Mouse (Mus musculus) neural tube, embryonic 14.5 days (tissue): ENCODE measurements around the gene Zfp385b. TPM values are rescaled to one million over a fixed set of nuclear protein-coding genes. Genes with fewer than 3 reads are reported as not detected.

ENCODE experiments used
- ATAC-seq: fragments of 200-750 bp; cut with Nextera tagmentation; 2 replicates; pipeline ENCODE4 v1.8.0; 2017; ENCODE audit warnings: low read depth, mild to moderate bottlenecking, moderate TSS enrichment, moderate library complexity
- H3K27ac ChIP-seq: fragments of 300-500 bp; sonication (generic); 2 replicates; pipeline ENCODE4 v1.5.1; 2014; ENCODE audit warnings: low read depth, mild to moderate bottlenecking, control low read depth, low read length, moderate library complexity, mixed read lengths
- H3K27me3 ChIP-seq: fragments of 300-500 bp; sonication (generic); 2 replicates; pipeline ENCODE4 v1.6.1; 2014; ENCODE audit warnings: low read length; ENCODE audit not compliant: control insufficient read depth, insufficient read depth
- H3K36me3 ChIP-seq: fragments of 300-500 bp; sonication (generic); 2 replicates; pipeline ENCODE4 v1.6.1; 2014; ENCODE audit warnings: low read length, mixed read lengths; ENCODE audit not compliant: control insufficient read depth, insufficient read depth
- H3K4me1 ChIP-seq: fragments of 300-500 bp; sonication (generic); 2 replicates; pipeline ENCODE4 v1.6.1; 2014; ENCODE audit warnings: low read length; ENCODE audit not compliant: control insufficient read depth, insufficient read depth
- H3K4me2 ChIP-seq: fragments of 300-500 bp; sonication (generic); 2 replicates; pipeline ENCODE4 v1.6.1; 2014; ENCODE audit warnings: mild to moderate bottlenecking, low read depth, low read length, control low read depth
- H3K4me3 ChIP-seq: fragments of 300-500 bp; sonication (generic); 2 replicates; pipeline ENCODE4 v1.5.1; 2014; ENCODE audit warnings: low read depth, low read length, control low read depth, mixed read lengths
- H3K9ac ChIP-seq: fragments of 300-500 bp; sonication (generic); replicated peaks from 2 replicates; pipeline ENCODE4 v1.6.1; 2014; ENCODE audit warnings: low read depth, mild to moderate bottlenecking, control low read depth, low read length, mixed read lengths
- H3K9me3 ChIP-seq: fragments of 300-500 bp; sonication (generic); 2 replicates; pipeline ENCODE4 v1.6.1; 2016; ENCODE audit warnings: low read length; ENCODE audit not compliant: control insufficient read depth
- WGBS: fragments of 180-500 bp; shearing (Covaris S2); extraction: QIAGEN DNeasy Blood & Tissue Kit; methylation state at CpG from one replicate; pipeline ENCODE4 v1.1.7; 2014; 5-methylcytosine and 5-hydroxymethylcytosine counted together
- polyA plus RNA-seq: library from polyadenylated mRNA; unstranded; fragments of >200 nt; fragmentation: Nextera tagmentation; extraction: Ambion mirVana; gene quantifications from 2 replicates; pipeline ENCODE4 v1.2.1, GENCODE M21; 2014

The Zfp385b gene
- polyA plus RNA-seq, 1 experiment from 2014 or later = 18.4 TPM

DNA sequence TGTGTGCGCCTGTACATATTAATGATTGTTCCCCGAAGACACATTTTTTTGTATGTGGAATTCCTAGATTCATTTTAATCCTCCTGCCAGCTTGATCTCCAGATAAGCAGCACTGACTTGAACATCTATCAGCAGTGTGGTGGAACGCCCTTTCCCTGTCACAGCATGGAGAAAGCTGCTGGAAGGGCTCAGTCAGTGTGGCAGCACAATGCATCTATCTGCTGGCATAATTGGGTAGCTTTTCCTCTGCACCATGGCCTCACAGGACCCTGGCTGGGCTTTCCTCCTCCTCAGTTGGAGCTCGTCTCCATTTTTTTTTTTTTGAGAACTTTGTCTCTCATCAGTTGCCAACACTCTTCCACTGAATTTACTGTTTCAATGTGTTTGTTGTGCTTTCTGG, 77.1 kb downstream of the Zfp385b start:
- no peak overlapping the region for H3K9ac ChIP-seq
- no peak overlapping the region for H3K27ac ChIP-seq
- H3K27me3 ChIP-seq = no peaks in the 10 kb centered on the region
- H3K4me1 ChIP-seq = no peaks in the 10 kb centered on the region
- H3K36me3 ChIP-seq = no peaks in the 10 kb centered on the region
- 66% methylated on average over 4 of the region's 4 CpGs for WGBS
- H3K9me3 ChIP-seq = no peaks in the 10 kb centered on the region
- no peak overlapping the region for H3K4me2 ChIP-seq
- H3K4me3 ChIP-seq = no peak overlapping the region
- ATAC-seq = no peak

GRCm38 (mm10) chr2:77730196-77730595, 89.2 kb downstream of the Zfp385b start:
- no peak for ATAC-seq
- 48% methylated on average over 2 of the region's 2 CpGs for WGBS

GRCm38 (mm10) chr2:77726798-77727197, 92.6 kb downstream of the Zfp385b start:
- no peaks in the 10 kb centered on the region for H3K36me3 ChIP-seq
- H3K4me1 ChIP-seq = no peaks in the 10 kb centered on the region
- H3K4me3 ChIP-seq = no peak overlapping the region
- no peak overlapping the region for H3K4me2 ChIP-seq
- H3K27ac ChIP-seq = no peak overlapping the region
- no peaks in the 10 kb centered on the region for H3K27me3 ChIP-seq
- H3K9me3 ChIP-seq = no peaks in the 10 kb centered on the region
- 91% methylated on average over 7 of the region's 7 CpGs for WGBS
- no peak overlapping the region for H3K9ac ChIP-seq
- no peak for ATAC-seq

More at GRCm38 (mm10) chr2:77730196-77730595, 89.2 kb downstream of the Zfp385b start:
- Histone ChIP-seq H3K9me3 (no peaks in the 10 kb centered on the region), H3K4me2 (no peak overlapping the region), H3K27ac (no peak overlapping the region), H3K36me3 (no peaks in the 10 kb centered on the region), H3K9ac (no peak overlapping the region), H3K4me1 (no peaks in the 10 kb centered on the region), H3K4me3 (no peak overlapping the region), H3K27me3 (no peaks in the 10 kb centered on the region)

DNA sequence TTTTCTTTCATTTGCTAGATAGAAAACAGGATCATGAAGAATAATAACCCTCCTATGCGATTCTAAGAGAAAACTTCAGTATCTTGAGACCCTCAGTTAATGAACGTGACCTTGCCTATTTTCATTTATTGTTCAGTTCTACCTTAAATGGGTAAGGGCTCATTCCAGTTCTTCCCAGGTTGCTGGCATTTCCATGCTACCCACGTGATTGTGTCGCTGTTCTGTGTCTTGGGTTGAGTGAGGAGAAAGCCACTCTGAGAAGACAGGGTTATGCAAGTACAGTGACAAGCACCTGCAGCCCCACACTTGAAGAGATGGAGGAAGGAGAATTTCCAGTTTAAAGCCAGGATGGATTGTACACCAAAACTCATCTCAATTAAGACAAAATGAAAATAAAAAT, 98.6 kb downstream of the Zfp385b start:
- H3K9ac ChIP-seq = no peak overlapping the region
- ATAC-seq = no peak
- 89% methylated on average over 4 of the region's 4 CpGs for WGBS
- no peaks in the 10 kb centered on the region for H3K9me3 ChIP-seq
- H3K4me3 ChIP-seq = no peak overlapping the region
- no peaks in the 10 kb centered on the region for H3K36me3 ChIP-seq
- H3K27me3 ChIP-seq = no peaks in the 10 kb centered on the region
- H3K4me2 ChIP-seq = no peak overlapping the region
- no peak overlapping the region for H3K27ac ChIP-seq
- no peaks in the 10 kb centered on the region for H3K4me1 ChIP-seq

DNA sequence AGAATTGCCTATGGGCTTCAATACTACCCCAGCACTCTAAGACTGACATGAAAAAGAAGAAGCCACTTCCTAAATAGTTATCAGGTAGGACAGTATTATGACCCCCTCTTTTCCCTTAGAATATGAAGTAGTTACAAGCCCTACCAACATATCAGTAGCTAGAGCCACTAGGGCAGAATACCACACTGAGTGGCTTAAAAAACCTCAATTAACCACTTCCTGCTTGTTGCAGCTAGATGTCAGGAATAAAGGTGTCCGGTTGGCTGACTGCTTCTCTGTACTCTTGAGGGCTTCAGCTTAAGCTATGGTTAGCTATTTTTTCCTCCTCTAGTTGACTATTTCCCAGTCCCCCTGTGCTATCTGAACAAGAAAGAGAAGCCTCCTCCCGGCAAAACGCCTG, 103.1 kb downstream of the Zfp385b start:
- Histone ChIP-seq H3K4me3 (no peak overlapping the region), H3K9ac (no peak overlapping the region), H3K9me3 (no peaks in the 10 kb centered on the region), H3K4me1 (no peaks in the 10 kb centered on the region), H3K36me3 (no peaks in the 10 kb centered on the region), H3K4me2 (no peak overlapping the region), H3K27me3 (no peaks in the 10 kb centered on the region), H3K27ac (no peak overlapping the region)
- no peak for ATAC-seq
- 97% methylated on average over 3 of the region's 3 CpGs for WGBS

GRCm38 (mm10) chr2:77713886-77714285, 105.6 kb downstream of the Zfp385b start:
- no peak overlapping the region for H3K4me3 ChIP-seq
- no peaks in the 10 kb centered on the region for H3K9me3 ChIP-seq
- WGBS = 47% methylated on average over 5 of the region's 5 CpGs
- no peaks in the 10 kb centered on the region for H3K36me3 ChIP-seq
- H3K27ac ChIP-seq = no peak overlapping the region
- H3K4me2 ChIP-seq = no peak overlapping the region
- no peak overlapping the region for H3K9ac ChIP-seq
- no peak for ATAC-seq
- H3K27me3 ChIP-seq = no peaks in the 10 kb centered on the region
- no peaks in the 10 kb centered on the region for H3K4me1 ChIP-seq

DNA sequence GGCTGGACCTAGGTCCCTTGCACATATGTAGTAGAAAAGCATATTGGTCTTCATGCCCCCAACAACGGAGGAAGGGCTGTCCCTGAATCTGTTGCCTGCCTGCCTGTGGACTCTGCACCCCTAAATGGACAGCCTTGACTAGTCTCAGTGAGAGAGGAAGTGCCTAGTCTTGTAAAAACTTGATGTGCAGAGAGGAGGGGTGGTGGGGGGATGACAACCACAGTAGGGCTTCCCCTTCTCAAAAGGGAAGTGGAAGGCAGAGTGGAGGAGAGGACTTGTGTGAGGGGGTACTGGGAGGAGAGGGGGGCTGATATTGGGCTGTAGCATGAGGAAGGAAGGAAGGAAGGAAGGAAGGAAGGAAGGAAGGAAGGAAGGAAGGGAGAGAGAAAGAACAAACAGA, 107.7 kb downstream of the Zfp385b start:
- no peak overlapping the region for H3K4me2 ChIP-seq
- 65% methylated on average over 1 of the region's 1 CpGs for WGBS

DNA sequence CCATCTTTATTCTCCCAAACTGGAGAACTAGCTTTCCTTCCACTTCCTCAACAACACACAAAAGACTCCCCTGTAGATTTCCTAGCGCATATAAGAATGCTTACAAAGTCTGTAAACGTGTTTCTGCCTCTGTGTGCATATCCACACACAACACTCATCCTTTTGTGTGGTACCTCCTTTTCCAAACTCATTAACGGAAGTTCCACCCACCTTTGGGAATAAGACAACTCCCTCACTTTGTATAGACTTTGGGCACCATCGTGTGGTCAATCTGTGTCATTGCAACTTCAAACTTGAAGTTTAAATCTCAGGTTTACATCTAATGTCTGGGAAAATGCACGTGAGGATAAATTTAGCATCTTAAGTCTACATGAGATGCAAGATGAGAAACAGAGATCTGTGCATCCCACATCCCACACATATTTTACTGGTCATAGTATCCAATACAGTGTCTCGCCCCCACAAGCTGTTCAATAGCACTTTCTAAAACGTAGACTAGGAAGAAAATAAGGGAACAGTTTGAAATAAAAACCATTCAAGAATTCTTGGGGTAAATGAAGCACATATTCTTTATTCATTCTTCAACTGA, 110.1 kb downstream of the Zfp385b start:
- H3K27me3 ChIP-seq = no peaks in the 10 kb centered on the region
- H3K36me3 ChIP-seq = no peaks in the 10 kb centered on the region
- no peak overlapping the region for H3K9ac ChIP-seq
- no peaks in the 10 kb centered on the region for H3K9me3 ChIP-seq
- H3K4me3 ChIP-seq = no peak overlapping the region
- 27% methylated on average over 7 of the region's 7 CpGs for WGBS
- no peak overlapping the region for H3K27ac ChIP-seq
- peak; percentile 58 for ATAC-seq
- H3K4me2 ChIP-seq = peak overlapping the region; percentile 40
- H3K4me1 ChIP-seq = 0 out of 2 replicates have a peak, but pooled peaks cover 4% of the 10 kb centered on the region

More for the DNA sequence above, 107.7 kb downstream of the Zfp385b start:
- no peaks in the 10 kb centered on the region for H3K36me3 ChIP-seq
- no peaks in the 10 kb centered on the region for H3K9me3 ChIP-seq
- H3K4me1 ChIP-seq = no peaks in the 10 kb centered on the region
- no peak overlapping the region for H3K9ac ChIP-seq
- no peak for ATAC-seq
- no peak overlapping the region for H3K4me3 ChIP-seq
- no peak overlapping the region for H3K27ac ChIP-seq
- H3K27me3 ChIP-seq = no peaks in the 10 kb centered on the region

GRCm38 (mm10) chr2:77707138-77707537, 112.3 kb downstream of the Zfp385b start:
- Histone ChIP-seq H3K27me3 (no peaks in the 10 kb centered on the region), H3K4me3 (no peak overlapping the region), H3K4me2 (no peak overlapping the region), H3K36me3 (no peaks in the 10 kb centered on the region), H3K9ac (no peak overlapping the region), H3K4me1 (0 out of 2 replicates have a peak, but pooled peaks cover 6% of the 10 kb centered on the region), H3K9me3 (no peaks in the 10 kb centered on the region), H3K27ac (no peak overlapping the region)
- ATAC-seq = no peak
- WGBS = 31% methylated on average over 9 of the region's 9 CpGs
